Mouse (Mus musculus) Patski (cell line): ENCODE results near the gene Rpl9-ps6. TPM values are rescaled to one million over a fixed set of nuclear protein-coding genes. Genes with fewer than 3 reads are reported as not detected.
A peak's percentile ranks its signal among the peaks of the same experiment; 100 is the strongest.

ENCODE experiments used
- ATAC-seq: fragments of 100-300 bp; one replicate; pipeline ENCODE4 v1.8.0; 2021
- CTCF ChIA-PET: fragments of 350-600 bp; sonication (Branson Sonifier 250); formaldehyde crosslinking; loops from one replicate; lab custom pipeline; 2022; ENCODE audit warnings: inconsistent platforms; lab: Charles Lee
- POLR2A ChIA-PET: fragments of 350-600 bp; sonication (Branson Sonifier 250); formaldehyde crosslinking; loops from one replicate; lab custom pipeline; 2022; ENCODE audit warnings: antibody characterized with exemption, inconsistent platforms; lab: Charles Lee
- DNase-seq: peaks from one replicate; pipeline ENCODE4 v3.0.0-alpha.2; 2011; ENCODE audit warnings: low read depth, low spot score
- H3K27me3 ChIP-seq: fragments of 371-371 bp; one replicate; pipeline ENCODE4 v1.5.1; 2021
- CTCF ChIP-seq: fragments of 100-300 bp; IDR thresholded peaks from one replicate; pipeline ENCODE4 v1.5.1; 2021
- in situ Hi-C: fragments of 300-500 bp; cut with MboI; formaldehyde crosslinking; loops from 3 replicates; pipeline ENCODE4 v1.11.1; 2018; ENCODE audit warnings: low pct_unique_long_range_greater_than_20kb, mixed read lengths
- polyA plus RNA-seq: library from polyadenylated mRNA; unstranded; gene quantifications from one replicate; pipeline ENCODE4 v1.2.3, GENCODE M21; 2021

Rpl9-ps6 gene
- polyA plus RNA-seq, 1 experiment from 2014 or later: 38.9 TPM

DNA sequence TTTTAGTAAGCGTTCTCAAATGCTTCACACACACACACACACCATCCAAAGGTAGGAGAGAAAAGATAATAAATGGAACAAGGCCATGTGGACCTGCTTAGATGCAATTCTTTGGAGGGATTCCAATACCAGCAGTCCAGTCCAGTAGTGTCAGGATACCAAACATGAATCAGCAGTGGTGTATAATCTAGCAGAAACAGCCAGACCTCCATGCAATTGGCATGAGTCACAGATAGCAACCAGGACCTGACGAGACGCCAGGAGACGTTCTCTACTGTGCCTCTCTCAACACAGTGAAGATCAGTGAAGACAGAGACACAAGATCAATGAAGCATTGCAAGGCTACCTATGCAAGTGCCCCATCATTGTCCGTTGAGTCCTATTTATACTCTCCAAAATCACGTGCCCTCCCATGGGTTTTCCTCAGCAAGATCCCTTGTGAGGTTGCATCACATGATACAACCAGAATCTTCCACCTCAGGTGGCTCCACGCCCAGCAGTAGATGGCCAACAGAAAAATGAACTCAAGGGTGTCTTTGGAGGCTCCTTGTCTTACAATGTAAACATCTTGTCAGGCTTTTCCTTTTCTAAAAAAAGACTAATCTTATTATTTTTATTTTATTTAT, 49.6 kb downstream of the Rpl9-ps6 start:
- peak; percentile 35 for DNase-seq
- POLR2A ChIA-PET: no interaction called here
- in situ Hi-C loops: no loop called here

More for the DNA sequence above, 49.6 kb downstream of the Rpl9-ps6 start:
- peaks cover 3% of the 10 kb centered on the region for H3K27me3 ChIP-seq
- ATAC-seq: peak; percentile 69
- no peak for TF ChIP-seq CTCF
- CTCF ChIA-PET: no interaction called here

Other genes with a start within 250 kb of the Rpl9-ps6 start
- gene Sgms1, start 76.9 kb downstream of the Rpl9-ps6 start, polyA plus RNA-seq: 26.2 TPM
- gene Minpp1, start 19.2 kb upstream of the Rpl9-ps6 start, polyA plus RNA-seq: 50.8 TPM
- gene Papss2, start 129.2 kb upstream of the Rpl9-ps6 start, polyA plus RNA-seq: 0.90 TPM